9 mouse cellular contexts compared by ENCODE assay signal in genomic region chr8:121376116-121376950, GRCm38 (mm10).
DNase-seq lines count a peak whose midpoint lies in the region; ATAC-seq lines count a peak whose summit lies in the region.
"Had no signal": no experiment of that assay in that cellular context is flagged by ENCODE, and none has a peak within 500 bp of the region (broad histone marks: within the 10 kb centered on the region; RNA-seq: fewer than 3 reads in every experiment).

No protein-coding gene starts in this region.

- WGBS in liver, embryonic 13.5 days (ENCODE audit: insufficient replicate concordance), result 53% methylated on average over 10 of the region's 10 CpGs
- WGBS in forebrain, embryonic 13.5 days, result 85% methylated on average over 10 of the region's 10 CpGs

- no peaks in the 10 kb centered on the region for H3K27me3 ChIP-seq in liver, embryonic 13.5 days
- H3K27me3 ChIP-seq in forebrain, embryonic 13.5 days, result peaks cover 20% of the 10 kb centered on the region; the same call in 1 of the 2 replicates

- peak; percentile 80 for DNase-seq in 3134 (ENCODE audit: extremely low read depth, insufficient read length, low spot score)
- peak; percentile 95 for DNase-seq in Muller cell, postnatal 12 days (ENCODE audit: inconsistent ontology term)
- peak; percentile 84 for DNase-seq in fibroblast of lung, adult 2 months (ENCODE audit: low read depth)
- peak; percentile 94 for DNase-seq in heart, postnatal 4 days
- no peak for DNase-seq in liver, embryonic 13.5 days
- DNase-seq in frontal cortex, postnatal 25 days (ENCODE audit: low spot score in 2 of 2), result no peak

- no peak overlapping the region for H3K9ac ChIP-seq in liver, embryonic 13.5 days
- H3K9ac ChIP-seq in forebrain, embryonic 13.5 days, result no peak overlapping the region
- H3K9ac ChIP-seq: neural tube, embryonic 13.5 days had no signal

- peak; percentile 18; the same call in 1 of the 2 replicates for ATAC-seq in liver, embryonic 13.5 days (ENCODE audit: low read depth)
- ATAC-seq in erythroblast, adult 5-6 weeks (replicated peaks; ENCODE audit: low FRiP score, poor library complexity, severe bottlenecking), result no peak
- no peak for ATAC-seq in forebrain, embryonic 13.5 days

- H3K4me1 ChIP-seq in liver, embryonic 13.5 days (replicated peaks), result peaks cover 10% of the 10 kb centered on the region
- H3K4me1 ChIP-seq in forebrain, embryonic 13.5 days, result peaks cover 21% of the 10 kb centered on the region

- H3K36me3 ChIP-seq in liver, embryonic 13.5 days, result no peaks in the 10 kb centered on the region
- no peaks in the 10 kb centered on the region for H3K36me3 ChIP-seq in forebrain, embryonic 13.5 days (ENCODE audit: poor library complexity, severe bottlenecking)
- H3K36me3 ChIP-seq: neural tube, embryonic 13.5 days had no signal

- H3K9me3 ChIP-seq in liver, embryonic 13.5 days (replicated peaks), result no peaks in the 10 kb centered on the region
- no peaks in the 10 kb centered on the region for H3K9me3 ChIP-seq in forebrain, embryonic 13.5 days (replicated peaks)
- H3K9me3 ChIP-seq: neural tube, embryonic 13.5 days had no signal

- H3K4me2 ChIP-seq in liver, embryonic 13.5 days, result no peak overlapping the region
- no peak overlapping the region for H3K4me2 ChIP-seq in forebrain, embryonic 13.5 days
- H3K4me2 ChIP-seq: neural tube, embryonic 13.5 days had no signal

- H3K4me3 ChIP-seq in liver, embryonic 13.5 days (replicated peaks), result no peak overlapping the region
- H3K4me3 ChIP-seq in forebrain, embryonic 13.5 days, result no peak overlapping the region
- H3K4me3 ChIP-seq: neural tube, embryonic 13.5 days had no signal

- H3K27ac ChIP-seq in liver, embryonic 13.5 days, result no peak overlapping the region
- no peak overlapping the region for H3K27ac ChIP-seq in forebrain, embryonic 13.5 days
- H3K27ac ChIP-seq: neural tube, embryonic 13.5 days had no signal

Comparison
In these comparisons a context has a peak if more than half of its experiments do, and no peak if none do; other contexts are left out.
1. DNase-seq: peak in 3134 (single experiment), Muller cell, postnatal 12 days (single experiment), fibroblast of lung, adult 2 months (single experiment) and heart, postnatal 4 days (single experiment); none in liver, embryonic 13.5 days (single experiment) and frontal cortex, postnatal 25 days (0 of 2).